Mouse (Mus musculus): ENCODE results near the gene Ctrl.

DNA sequence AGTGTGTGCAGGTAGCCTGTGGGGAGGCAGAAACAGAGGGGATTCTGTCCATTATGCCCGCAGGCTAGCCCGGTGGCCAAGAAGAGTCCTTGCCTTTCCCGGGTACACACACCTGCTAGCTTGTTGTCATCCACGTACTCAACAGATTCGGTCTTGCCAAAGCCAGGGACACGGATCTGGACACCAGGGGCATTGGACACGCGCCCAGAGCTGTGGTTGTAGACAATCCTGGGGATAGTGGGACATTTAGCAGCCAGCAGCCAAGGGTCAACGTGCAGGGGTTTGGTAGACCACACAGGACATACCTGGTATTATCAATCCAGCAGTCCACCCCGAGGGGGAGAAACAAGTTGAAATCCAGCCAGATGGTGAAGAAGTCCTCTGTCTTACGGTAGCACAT is 8.4 kb upstream of the Ctrl start:
- TF ChIP-seq CTCF (IDR thresholded peaks at IDR 0.05; ENCODE audit: extremely low read depth, insufficient read length, insufficient replicate concordance, low read depth, low read length), result no peak
- no peak for TF ChIP-seq POLR2A (IDR thresholded peaks at IDR 0.05; ENCODE audit: low read depth, low read length)
